Mouse (Mus musculus) forebrain, embryonic 10.5 days (tissue): Measurements from ENCODE around the gene Eefsec. TPM values are rescaled to one million over a fixed set of nuclear protein-coding genes. Genes with fewer than 3 reads are reported as not detected.

Experiments used
- DNase-seq: peaks from one replicate; pipeline ENCODE4 v3.0.0-alpha.2; 2017; ENCODE audit warnings: low spot score; ENCODE audit errors: extremely low spot score
- H3K27ac ChIP-seq: fragments of 300-500 bp; sonication (generic); 2 replicates; pipeline ENCODE4 v1.5.1; 2016; ENCODE audit warnings: mild to moderate bottlenecking
- H3K27me3 ChIP-seq: fragments of 300-500 bp; sonication (generic); 2 replicates; pipeline ENCODE4 v1.6.1; 2016; ENCODE audit warnings: mild to moderate bottlenecking; ENCODE audit not compliant: poor library complexity, severe bottlenecking
- H3K36me3 ChIP-seq: fragments of 300-500 bp; sonication (generic); replicated peaks from 2 replicates; pipeline ENCODE4 v1.6.1; 2016; ENCODE audit warnings: mild to moderate bottlenecking, moderate library complexity
- H3K4me1 ChIP-seq: fragments of 300-500 bp; sonication (generic); 2 replicates; pipeline ENCODE4 v1.6.1; 2016
- H3K4me3 ChIP-seq: fragments of 300-500 bp; sonication (generic); 2 replicates; pipeline ENCODE4 v1.5.1; 2016; ENCODE audit warnings: mild to moderate bottlenecking, moderate library complexity
- H3K9me3 ChIP-seq: fragments of 300-500 bp; sonication (generic); 2 replicates; pipeline ENCODE4 v1.6.1; 2016; ENCODE audit warnings: mild to moderate bottlenecking, moderate library complexity
- WGBS: fragments of 180-500 bp; shearing (Covaris S2); methylation state at CpG from one replicate; pipeline ENCODE4 v1.1.7; 2016; 5-methylcytosine and 5-hydroxymethylcytosine counted together
- polyA plus RNA-seq: library from polyadenylated mRNA; unstranded; fragments of >200 nt; fragmentation: Nextera tagmentation; extraction: Ambion mirVana; gene quantifications from 2 replicates; pipeline ENCODE4 v1.2.1, GENCODE M21; 2016

Eefsec gene
- polyA plus RNA-seq, 1 experiment from 2014 or later = 38.6 TPM

DNA sequence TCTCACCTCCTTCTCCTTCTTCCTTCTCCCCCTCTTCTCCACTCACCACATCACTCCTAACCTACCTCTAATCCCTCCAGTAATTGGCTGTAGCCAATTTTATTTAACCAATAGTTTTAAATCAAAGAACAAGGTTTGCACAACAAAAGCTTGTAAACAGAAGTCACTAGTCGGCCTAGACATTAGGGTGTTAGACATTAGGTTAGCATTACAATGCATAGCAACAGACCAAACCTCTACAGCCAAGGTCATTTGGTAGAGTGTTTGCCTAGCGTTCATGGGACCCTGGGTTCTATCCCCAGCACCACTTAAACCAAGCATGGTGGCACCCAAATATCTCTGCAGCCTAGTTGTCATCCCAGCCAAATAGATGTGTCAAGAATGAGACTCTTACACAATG, 8.2 kb upstream of the Eefsec start:
- no peak for DNase-seq
- Histone ChIP-seq H3K4me3 (no peak overlapping the region), H3K27me3 (peaks cover 10% of the 10 kb centered on the region; the same call in 1 of the 2 replicates), H3K4me1 (peaks cover 5% of the 10 kb centered on the region; the same call in 1 of the 2 replicates), H3K27ac (no peak overlapping the region), H3K9me3 (no peaks in the 10 kb centered on the region), H3K36me3 (no peaks in the 10 kb centered on the region)
- WGBS = 67% methylated on average over 2 of the region's 2 CpGs

DNA sequence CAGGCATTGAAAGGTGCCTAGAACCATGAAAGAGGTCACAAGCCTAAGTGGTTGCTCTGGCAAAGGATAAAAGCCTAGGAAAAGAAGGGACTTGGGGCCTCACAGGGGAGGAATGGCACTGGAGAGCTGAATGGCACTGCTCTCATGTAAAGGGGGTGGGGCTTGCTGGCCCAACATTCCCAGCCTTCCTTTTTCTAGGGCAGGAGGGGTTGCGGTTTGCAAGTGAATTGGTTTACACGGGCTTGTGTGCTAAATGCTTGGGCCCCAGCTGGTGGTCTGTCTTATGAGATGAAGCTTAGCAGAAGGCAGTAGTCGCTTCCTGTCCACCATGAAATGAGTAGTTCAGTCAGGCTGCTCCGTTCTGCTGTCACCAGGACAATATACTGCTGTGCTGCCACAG, 1.1 kb upstream of the Eefsec start:
- 0 out of 2 replicates have a peak overlapping the region, but pooled peaks have one; percentile 1 for H3K4me3 ChIP-seq
- peak; percentile 18 for DNase-seq
- 30% methylated on average over 4 of the region's 4 CpGs for WGBS
- peaks cover 22% of the 10 kb centered on the region; the same call in 1 of the 2 replicates for H3K27me3 ChIP-seq
- H3K9me3 ChIP-seq = no peaks in the 10 kb centered on the region
- no peaks in the 10 kb centered on the region for H3K36me3 ChIP-seq
- peak overlapping the region; percentile 93; the same call in 1 of the 2 replicates for H3K27ac ChIP-seq
- H3K4me1 ChIP-seq = peaks cover 35% of the 10 kb centered on the region

DNA sequence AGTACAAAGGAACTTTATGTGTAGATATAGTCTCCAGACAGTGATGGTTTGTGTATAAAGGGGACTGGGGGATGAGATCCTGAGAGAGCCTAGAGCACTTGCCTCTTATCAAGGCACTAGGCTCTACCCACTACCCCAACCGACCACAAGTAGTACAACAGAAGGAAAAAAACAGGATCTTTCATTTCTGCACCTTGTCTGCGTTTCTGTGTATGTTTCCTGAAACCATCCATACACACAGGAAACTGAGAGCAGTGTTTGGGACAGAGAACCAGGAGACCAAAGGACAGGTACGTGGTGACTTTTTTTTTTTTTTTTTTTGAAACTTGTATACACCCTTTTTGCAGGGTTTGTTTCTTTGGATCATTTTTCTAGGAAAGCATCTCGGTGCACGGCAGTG, 678 bp downstream of the Eefsec start:
- Histone ChIP-seq H3K4me3 (peak overlapping the region; percentile 91), H3K27me3 (peaks cover 18% of the 10 kb centered on the region; the same call in 1 of the 2 replicates), H3K4me1 (peaks cover 35% of the 10 kb centered on the region), H3K36me3 (no peaks in the 10 kb centered on the region), H3K9me3 (no peaks in the 10 kb centered on the region), H3K27ac (peak overlapping the region; percentile 93)
- no peak for DNase-seq
- WGBS = 13% methylated on average over 5 of the region's 5 CpGs

DNA sequence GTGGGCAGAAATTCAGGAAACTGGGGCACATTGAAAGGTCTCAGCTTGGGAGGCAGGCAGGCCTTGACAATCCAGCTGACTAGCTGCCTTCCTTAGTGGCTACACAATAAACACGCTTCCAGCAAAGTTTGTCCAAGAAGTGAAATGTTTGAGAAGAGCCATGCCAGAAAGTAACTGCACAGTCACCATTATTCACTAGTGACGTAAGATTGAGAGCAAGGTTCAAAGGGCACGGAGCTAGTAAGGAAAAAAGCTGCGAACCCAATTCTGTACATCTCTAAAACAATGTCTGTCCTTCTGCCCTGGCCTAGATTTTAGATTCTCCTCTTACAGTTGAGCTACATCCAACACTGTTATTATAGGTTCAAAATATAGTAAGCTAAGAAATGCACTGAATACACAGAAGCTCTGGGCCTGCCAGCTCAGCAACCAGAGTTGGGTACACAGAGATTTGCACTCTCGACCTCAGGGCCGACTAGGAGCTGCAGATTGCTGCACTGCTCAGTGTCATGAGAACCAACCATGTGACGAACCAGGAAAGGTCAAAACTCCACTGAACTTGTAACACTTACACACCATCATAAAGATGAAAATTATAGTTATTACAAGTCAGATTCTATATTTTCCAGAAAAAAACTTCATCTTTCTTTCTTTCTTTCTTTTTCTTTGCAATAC, 2.1 kb downstream of the Eefsec start:
- Histone ChIP-seq H3K9me3 (no peaks in the 10 kb centered on the region), H3K36me3 (no peaks in the 10 kb centered on the region), H3K4me1 (peaks cover 35% of the 10 kb centered on the region), H3K27me3 (peaks cover 9% of the 10 kb centered on the region; the same call in 1 of the 2 replicates), H3K27ac (no peak overlapping the region), H3K4me3 (no peak overlapping the region)
- no peak for DNase-seq
- 89% methylated on average over 7 of the region's 7 CpGs for WGBS

DNA sequence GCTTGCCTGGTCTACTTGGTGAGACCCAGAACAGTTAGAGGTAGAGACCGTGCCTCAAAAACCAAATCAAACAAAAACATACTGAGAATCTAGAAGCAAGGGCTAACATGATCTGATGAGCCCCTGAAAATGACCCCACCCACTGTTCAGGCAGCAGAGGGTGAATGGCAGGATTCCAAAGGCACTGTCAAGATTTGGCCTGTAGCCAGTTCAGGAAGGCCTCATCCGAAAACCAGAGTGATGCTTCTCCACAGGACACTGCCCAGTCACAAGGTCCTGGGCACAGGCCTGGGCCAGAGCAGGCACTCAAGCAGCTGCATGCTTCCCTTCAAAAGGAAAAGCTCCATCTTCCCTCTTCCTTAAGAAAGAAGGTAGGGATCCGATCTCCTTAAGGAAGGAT, 2.9 kb downstream of the Eefsec start:
- Histone ChIP-seq H3K4me3 (no peak overlapping the region), H3K4me1 (peaks cover 35% of the 10 kb centered on the region), H3K36me3 (no peaks in the 10 kb centered on the region), H3K9me3 (no peaks in the 10 kb centered on the region), H3K27ac (no peak overlapping the region), H3K27me3 (0 out of 2 replicates have a peak, but pooled peaks cover 4% of the 10 kb centered on the region)
- no peak for DNase-seq
- WGBS = 90% methylated on average over 3 of the region's 3 CpGs

DNA sequence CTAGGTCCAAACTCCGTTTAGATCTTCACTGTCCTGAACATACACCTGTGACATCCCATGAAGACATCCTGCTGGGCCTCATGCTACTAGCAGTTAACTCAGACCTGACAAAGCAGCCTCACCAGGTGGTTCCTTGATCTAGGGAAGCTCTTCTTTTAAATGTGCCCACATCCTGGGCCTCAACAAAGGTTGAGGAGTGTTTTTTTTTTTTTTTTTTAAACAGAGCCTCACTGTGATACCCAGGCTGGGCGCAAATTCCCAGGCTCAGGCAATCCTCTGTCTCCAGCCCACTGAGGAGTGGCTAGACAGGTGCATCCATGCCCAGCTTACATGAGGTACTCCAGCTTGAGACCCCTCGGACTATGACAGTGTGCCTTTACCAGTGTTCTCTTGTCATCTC, 3.8 kb downstream of the Eefsec start:
- no peaks in the 10 kb centered on the region for H3K36me3 ChIP-seq
- H3K4me3 ChIP-seq = no peak overlapping the region
- DNase-seq = no peak
- H3K9me3 ChIP-seq = no peaks in the 10 kb centered on the region
- 0 out of 2 replicates have a peak, but pooled peaks cover 2% of the 10 kb centered on the region for H3K27me3 ChIP-seq
- peaks cover 30% of the 10 kb centered on the region for H3K4me1 ChIP-seq
- no peak overlapping the region for H3K27ac ChIP-seq
- 79% methylated on average over 3 of the region's 3 CpGs for WGBS

DNA sequence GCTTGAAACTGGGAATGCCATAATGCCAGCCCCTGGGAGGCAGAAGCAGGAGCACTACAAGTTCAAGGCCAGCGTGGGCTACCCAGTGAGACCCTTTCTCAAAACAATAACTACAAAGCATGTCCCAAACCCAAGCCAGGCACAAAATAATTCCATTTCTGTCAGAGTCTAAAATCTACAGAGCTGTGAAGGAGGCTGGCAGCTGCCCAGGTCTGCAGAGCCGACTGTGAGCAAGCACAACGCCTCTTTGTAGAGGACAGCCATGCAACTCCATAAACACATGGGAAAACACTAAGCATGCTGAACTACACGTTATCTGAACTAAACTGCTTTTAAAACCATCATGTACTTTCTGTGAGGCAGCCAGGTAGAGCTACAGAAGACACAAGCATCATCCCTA, 7.3 kb downstream of the Eefsec start:
- no peak overlapping the region for H3K4me3 ChIP-seq
- H3K36me3 ChIP-seq = peaks cover 8% of the 10 kb centered on the region; the same call in 1 of the 2 replicates
- no peaks in the 10 kb centered on the region for H3K9me3 ChIP-seq
- H3K4me1 ChIP-seq = peaks cover 6% of the 10 kb centered on the region
- DNase-seq = no peak
- WGBS = 89% methylated on average over 4 of the region's 4 CpGs
- H3K27me3 ChIP-seq = peaks cover 17% of the 10 kb centered on the region
- H3K27ac ChIP-seq = no peak overlapping the region

DNA sequence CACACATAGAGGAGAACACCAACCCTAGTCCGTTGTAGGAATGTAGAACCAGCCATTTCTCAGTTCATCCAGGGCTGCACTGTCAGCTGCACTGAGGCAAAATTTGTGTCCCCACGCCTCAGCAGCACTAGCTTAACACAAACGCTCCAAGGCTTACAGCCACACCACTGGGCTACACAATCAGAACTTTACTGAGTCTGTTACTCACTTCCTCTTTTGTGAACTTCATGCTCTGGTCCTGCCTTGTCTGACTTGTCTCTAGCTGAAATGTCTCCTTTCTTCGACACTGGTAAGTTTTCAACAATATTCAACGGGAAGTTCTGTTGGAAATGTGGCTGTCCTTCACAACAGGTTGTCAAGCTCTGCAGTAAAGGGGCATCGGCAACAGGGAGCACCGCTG, 10.7 kb downstream of the Eefsec start:
- H3K4me3 ChIP-seq = no peak overlapping the region
- WGBS = 92% methylated on average over 7 of the region's 7 CpGs
- H3K27me3 ChIP-seq = peaks cover 30% of the 10 kb centered on the region
- no peak for DNase-seq
- no peaks in the 10 kb centered on the region for H3K9me3 ChIP-seq
- H3K4me1 ChIP-seq = peaks cover 24% of the 10 kb centered on the region
- H3K27ac ChIP-seq = no peak overlapping the region
- peaks cover 8% of the 10 kb centered on the region; the same call in 1 of the 2 replicates for H3K36me3 ChIP-seq

DNA sequence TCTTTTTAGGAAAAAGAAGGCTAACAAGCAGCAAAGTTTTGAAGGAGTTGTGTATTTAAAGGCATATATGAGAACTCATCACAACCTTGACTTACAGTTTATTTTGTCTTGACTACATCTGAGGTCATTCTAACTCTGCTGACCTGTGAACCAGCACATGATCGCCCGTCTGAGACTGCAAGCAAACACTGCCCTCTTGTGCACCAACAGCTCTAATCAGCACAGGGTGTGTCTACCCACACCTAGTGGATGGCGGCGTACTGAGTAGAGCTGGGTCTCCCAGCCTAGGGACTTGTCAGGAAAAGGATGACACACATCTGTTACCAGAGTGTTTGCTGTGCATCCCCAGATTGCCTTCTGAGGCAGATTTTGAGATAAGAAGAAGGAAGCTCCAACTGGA, 15.1 kb downstream of the Eefsec start:
- Histone ChIP-seq H3K27ac (no peak overlapping the region), H3K36me3 (peaks cover 8% of the 10 kb centered on the region; the same call in 1 of the 2 replicates), H3K4me3 (no peak overlapping the region), H3K4me1 (peaks cover 24% of the 10 kb centered on the region), H3K9me3 (no peaks in the 10 kb centered on the region), H3K27me3 (peaks cover 25% of the 10 kb centered on the region)
- peak; percentile 25 for DNase-seq
- 42% methylated on average over 4 of the region's 4 CpGs for WGBS

DNA sequence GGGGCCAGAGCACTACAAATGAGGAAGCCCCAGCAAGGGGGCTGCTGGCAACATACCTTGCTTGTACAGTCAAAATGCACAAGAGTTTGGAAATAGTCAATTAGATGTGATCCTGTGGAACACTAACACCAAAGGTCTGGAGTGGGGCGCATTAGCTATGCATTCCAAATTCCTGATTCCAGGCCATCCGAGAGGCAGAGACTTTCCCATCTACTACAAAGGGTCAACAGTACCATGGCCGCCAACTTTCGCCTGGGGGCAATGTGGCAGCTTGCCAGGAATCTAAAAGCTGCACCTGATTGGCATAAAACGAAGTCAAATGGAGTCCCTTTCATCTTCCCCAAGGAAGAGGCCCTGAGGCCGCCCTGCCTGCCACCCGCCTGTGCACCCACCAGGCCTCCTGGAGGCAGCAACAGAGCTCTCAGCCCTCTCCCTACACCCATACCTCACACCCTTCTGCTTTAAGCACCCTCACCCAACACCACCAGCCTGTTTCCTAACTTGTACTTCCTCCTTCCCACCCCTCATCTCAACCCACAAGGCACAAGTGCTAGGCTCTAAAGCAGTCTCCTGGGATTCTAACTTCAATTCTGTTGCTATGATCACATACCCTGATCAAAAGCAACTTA, 30.1 kb downstream of the Eefsec start:
- Histone ChIP-seq H3K4me3 (no peak overlapping the region), H3K27me3 (no peaks in the 10 kb centered on the region), H3K36me3 (no peaks in the 10 kb centered on the region), H3K4me1 (peaks cover 22% of the 10 kb centered on the region), H3K9me3 (no peaks in the 10 kb centered on the region), H3K27ac (peak overlapping the region; percentile 41)
- peak; percentile 36 for DNase-seq
- WGBS = 60% methylated on average over 7 of the region's 7 CpGs

DNA sequence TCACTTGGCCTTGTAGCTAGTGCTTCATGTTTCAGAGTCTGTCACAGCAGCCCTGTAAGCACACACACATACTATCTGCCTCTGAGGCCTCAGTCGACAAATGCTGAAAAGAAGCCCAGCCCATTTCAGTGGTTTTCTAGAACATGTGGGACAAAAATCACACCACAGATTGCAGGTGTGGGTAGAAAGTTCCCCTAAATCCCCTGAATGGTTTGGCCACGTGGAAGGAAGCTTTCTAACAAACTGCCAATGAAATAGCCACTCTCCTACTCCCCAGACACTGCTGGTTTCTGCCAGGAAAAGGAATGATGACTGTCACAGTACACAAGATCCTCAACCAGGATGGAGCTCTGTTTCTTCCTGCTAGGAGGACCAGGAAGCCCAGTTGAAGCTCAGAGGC, 33.7 kb downstream of the Eefsec start:
- no peak overlapping the region for H3K4me3 ChIP-seq
- no peaks in the 10 kb centered on the region for H3K27me3 ChIP-seq
- no peak for DNase-seq
- 78% methylated on average over 2 of the region's 2 CpGs for WGBS
- H3K36me3 ChIP-seq = no peaks in the 10 kb centered on the region
- H3K9me3 ChIP-seq = no peaks in the 10 kb centered on the region
- H3K4me1 ChIP-seq = peaks cover 45% of the 10 kb centered on the region
- H3K27ac ChIP-seq = peak overlapping the region; percentile 49; the same call in 1 of the 2 replicates

DNA sequence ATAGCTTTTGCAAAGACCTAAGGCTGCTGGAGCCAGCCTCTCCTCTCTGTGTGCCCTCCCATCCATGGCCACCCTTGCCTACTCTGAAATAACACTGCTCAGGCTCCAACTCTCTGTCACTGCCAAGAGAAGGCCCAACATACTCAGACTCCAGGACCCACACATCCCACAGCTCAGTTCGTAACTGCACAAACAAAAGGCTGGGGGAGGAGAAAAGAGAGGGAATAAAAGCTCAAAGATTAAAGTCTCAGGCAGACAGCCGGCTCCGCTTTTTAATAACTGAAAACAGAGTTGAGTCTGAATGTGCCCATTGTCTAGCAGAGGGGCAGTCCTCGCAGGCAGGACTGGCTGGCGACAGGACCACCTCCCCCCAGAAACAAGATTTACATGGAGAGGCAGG, 36.8 kb downstream of the Eefsec start:
- peaks cover 29% of the 10 kb centered on the region for H3K4me1 ChIP-seq
- H3K9me3 ChIP-seq = no peaks in the 10 kb centered on the region
- H3K4me3 ChIP-seq = peak overlapping the region; percentile 10; the same call in 1 of the 2 replicates
- no peaks in the 10 kb centered on the region for H3K27me3 ChIP-seq
- peak overlapping the region; percentile 83 for H3K27ac ChIP-seq
- DNase-seq = peak; percentile 31
- H3K36me3 ChIP-seq = no peaks in the 10 kb centered on the region
- 5% methylated on average over 5 of the region's 5 CpGs for WGBS

DNA sequence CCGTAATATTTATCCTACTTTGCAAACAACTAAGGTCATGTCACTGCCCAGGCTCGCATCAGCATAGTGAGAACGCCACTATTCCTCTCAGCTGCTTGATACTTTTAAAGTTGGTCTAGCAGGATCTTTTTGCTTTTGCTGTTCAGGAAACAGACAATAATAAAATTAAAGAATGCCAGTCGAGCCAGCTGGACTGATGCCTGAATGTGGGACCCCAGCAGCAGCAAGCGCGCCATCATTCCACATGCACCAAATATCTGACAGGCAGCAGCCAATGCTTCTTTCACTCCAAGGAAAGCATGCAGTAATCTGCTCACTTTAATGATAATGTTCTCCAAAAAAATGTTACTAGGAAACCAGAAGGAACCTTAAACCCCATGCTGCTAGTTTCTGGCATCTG, 45.9 kb downstream of the Eefsec start:
- H3K9me3 ChIP-seq = no peaks in the 10 kb centered on the region
- H3K27me3 ChIP-seq = no peaks in the 10 kb centered on the region
- 91% methylated on average over 6 of the region's 6 CpGs for WGBS
- DNase-seq = no peak
- no peaks in the 10 kb centered on the region for H3K4me1 ChIP-seq
- no peaks in the 10 kb centered on the region for H3K36me3 ChIP-seq
- no peak overlapping the region for H3K27ac ChIP-seq
- no peak overlapping the region for H3K4me3 ChIP-seq
